Mouse (Mus musculus) monocyte, adult 2 months (primary cell): ENCODE data around the gene Igsf3.

Source experiments
- DNase-seq, 2 experiments: peaks; one replicate each; pipeline ENCODE4 v3.0.0; 2022; ENCODE audit warnings: low spot score in 2 of 2, low read depth in 1 of 2

The Igsf3 gene

GRCm38 (mm10) chr3:101372345-101372980 lies 4.4 kb upstream of the Igsf3 start:
- no peak for DNase-seq

DNA sequence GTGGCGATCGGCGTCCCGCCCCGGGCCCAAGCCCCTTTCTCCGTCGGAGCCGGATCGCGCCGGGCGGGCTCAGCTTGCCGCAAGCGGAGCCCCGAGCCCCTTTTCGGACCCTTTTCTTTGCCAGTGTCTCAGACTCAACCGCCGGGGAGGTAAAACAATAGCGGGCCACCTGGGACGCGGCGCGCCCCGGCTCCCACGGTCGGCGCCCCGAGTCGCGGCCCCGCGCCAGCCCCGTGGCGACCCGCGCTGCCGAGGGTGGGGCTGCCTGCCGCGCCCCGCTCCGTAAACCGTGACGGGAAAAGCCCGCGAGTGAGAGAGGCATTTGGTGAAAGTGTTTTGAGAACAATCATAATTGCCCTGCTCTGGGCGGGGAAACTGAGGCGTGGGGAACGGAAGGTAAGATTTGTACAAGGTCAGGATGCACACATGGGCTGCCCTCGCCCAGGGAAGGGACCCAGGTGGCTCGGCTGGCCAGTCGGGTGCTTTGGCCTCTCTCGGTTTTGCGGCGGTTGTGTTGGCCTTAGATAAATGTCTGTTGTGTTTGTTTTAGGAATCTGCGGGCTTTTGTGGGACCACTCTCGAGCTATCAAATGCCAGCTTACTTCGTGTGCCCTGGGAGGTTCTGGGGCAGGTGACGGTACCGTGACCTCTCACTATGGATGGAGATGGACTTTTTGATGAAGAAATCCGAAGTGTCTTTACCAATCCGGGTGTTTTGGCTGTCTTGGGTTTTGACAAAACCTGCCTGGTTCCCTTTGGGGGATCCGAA lies 557 bp downstream of the Igsf3 start:
- DNase-seq, result no peak

DNA sequence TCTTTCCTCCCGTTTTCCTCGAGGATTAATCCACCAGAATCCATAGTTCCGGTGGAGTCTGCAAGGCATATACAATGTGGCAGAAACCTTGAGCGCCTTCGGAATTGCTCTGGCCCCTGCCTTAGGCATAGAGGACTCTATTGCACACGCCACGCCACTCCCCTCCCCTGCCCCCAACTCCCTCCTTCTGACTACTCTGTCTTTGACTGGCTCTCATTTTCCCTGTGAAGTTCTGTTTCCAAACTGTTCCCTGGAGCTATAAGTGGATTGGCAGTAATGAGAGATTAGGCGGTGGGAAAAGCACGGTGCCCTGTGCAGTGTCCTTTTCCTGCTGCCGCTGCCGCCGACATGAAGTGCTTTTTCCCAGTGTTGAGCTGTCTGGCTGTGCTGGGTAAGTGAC lies 1.2 kb downstream of the Igsf3 start:
- no peak for DNase-seq

GRCm38 (mm10) chr3:101379789-101380188 lies 2.9 kb downstream of the Igsf3 start:
- DNase-seq, result no peak

DNA sequence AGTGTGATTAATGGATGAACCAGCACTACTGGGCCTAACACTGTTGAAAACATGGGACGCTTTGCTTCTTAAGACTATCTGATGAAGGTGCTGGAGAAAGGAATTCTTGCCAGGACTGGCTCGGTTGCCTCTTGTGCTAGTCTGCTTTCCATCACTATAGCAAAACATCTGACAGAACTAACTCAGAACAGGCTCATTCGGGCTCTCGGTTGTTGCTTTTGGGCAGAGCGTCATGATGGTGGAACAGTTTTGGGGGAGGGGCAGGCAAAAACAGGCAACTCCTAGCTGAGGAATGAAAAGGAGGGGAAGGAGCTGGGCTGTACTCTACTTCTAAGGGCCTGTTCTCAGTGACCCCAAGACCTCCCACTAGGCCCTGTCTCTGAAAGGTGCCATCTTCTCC lies 4.8 kb downstream of the Igsf3 start:
- DNase-seq, result no peak

GRCm38 (mm10) chr3:101382751-101383150 lies 5.9 kb downstream of the Igsf3 start:
- no peak for DNase-seq

GRCm38 (mm10) chr3:101386430-101387016 lies 9.6 kb downstream of the Igsf3 start:
- DNase-seq, result no peak

DNA sequence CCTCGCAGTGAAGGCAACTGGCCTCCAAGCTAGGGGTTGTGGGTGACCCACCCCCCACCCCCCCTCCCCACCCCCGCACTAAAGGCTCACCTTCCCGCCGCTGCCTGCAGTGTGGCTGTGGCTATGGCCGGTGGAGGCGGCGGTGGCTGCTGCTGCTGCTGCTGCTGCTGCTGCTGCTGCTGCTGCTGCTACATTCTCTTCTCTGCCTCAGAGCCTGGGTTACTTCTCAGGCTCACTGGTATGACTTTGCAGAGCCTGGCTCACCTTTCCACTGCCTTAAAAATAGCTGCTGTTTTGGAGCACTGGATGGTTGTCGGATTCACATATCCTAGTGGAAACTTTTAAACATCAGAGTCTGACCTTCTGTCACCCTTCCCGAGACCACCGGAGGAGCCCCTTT lies 11.0 kb downstream of the Igsf3 start:
- DNase-seq, result no peak

- no peak for DNase-seq
Measured at GRCm38 (mm10) chr3:101389566-101389965, 12.7 kb downstream of the Igsf3 start.

GRCm38 (mm10) chr3:101390472-101390871 lies 13.6 kb downstream of the Igsf3 start:
- DNase-seq, result no peak

DNA sequence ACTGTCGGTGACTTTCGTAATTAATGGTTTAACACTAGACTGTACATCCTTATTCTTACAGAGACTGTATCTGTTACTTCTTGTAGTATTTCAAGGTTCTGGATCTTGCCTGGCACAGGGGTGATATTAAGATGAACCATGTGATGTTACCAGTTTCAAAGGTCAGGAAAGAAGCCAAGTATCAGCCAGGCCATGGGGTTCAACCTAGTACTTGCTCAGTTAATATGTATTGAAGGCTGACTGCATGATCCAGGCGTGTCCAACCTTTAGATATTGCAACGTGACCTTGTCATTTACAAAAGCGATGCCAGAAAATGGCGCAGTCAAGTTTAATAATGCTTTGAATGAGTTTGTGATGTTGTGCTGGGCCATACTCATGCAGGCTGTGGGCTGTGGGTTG lies 15.1 kb downstream of the Igsf3 start:
- no peak for DNase-seq

- DNase-seq, result no peak
Measured at GRCm38 (mm10) chr3:101393103-101393644, 16.3 kb downstream of the Igsf3 start.

GRCm38 (mm10) chr3:101393659-101394539 lies 17.0 kb downstream of the Igsf3 start:
- DNase-seq, result no peak

GRCm38 (mm10) chr3:101395341-101395740 lies 18.5 kb downstream of the Igsf3 start:
- DNase-seq, result no peak

- DNase-seq, result no peak
Measured at GRCm38 (mm10) chr3:101396061-101396460, 19.2 kb downstream of the Igsf3 start.

DNA sequence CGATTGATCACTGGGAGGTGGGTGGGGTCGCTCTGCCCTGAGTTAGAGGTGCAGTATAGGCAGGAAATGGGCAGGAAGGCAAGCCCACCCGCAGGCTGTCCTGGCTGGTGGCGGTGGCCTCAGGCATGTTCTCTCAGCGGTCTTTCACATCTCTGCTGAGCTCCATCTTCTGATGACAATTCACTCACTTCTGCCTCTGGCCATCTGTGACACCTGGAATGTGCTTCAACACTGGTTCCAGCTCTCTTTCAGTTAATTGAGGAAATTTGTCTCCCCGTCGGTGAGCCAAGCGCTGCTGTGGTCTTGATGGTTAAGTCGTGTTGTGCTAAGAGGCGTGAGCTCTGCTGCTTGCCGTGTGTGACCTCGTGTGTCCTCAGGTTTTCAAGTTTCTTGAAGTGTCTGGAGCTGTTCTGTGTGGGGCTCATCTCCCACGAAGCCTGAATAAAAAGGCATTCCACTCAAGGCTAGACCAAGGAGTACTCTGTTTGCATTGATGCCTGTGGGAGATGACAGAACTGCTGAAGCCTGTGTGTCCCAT lies 19.9 kb downstream of the Igsf3 start:
- DNase-seq, result no peak

DNA sequence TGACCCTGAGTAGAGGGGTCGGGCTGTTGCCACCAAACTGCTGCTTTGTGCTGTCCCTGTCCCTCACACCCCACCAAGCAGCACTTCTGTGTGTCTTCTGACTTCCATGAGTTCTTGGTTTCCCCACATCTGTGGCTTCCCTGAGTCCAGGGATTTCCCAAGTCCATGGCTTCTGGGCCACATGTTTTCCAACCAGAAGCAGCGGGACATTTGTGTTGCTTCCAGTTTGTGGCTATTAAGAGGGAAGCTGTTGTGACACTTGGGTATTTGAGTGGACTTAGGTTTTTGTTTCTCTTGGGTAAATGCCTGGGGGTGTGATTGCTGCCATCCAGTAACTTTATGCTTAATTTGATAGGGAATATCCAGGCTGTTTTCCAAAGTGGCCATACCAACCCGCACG lies 20.5 kb downstream of the Igsf3 start:
- DNase-seq, result no peak

DNA sequence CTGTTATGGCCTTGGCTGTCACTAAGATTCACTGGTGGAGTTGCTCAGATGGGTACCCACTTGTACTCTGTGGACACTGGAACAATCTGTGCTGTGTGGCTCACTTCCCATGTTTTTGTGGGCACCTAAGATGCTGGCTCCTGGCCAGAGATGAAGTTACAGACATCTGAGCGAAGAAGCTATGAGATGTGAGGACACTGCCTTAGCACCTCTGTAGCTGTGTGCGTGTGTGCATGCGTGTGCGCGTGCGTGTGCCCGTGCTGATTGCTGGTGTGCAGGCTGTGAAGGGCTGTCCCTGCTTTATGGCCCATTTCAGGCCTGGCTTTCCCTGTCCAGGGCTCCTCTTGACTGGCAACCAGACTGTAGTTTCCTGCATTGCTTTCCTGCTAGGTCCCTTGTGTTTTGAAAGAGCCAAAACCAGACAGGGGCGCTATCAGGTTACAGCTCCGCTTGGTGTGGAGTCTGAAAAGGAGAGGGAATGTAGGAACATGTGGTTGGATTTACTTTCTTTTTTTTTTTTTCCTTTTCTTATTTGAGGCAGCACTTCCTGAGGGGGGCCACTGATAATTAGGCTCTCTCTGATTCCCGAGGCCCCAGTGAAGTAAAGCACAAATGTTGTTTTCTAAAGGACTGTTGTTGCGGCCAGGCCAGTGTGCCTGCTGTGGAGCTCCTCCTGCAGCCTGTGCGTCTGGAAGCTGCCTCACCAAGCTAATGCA lies 21.3 kb downstream of the Igsf3 start:
- DNase-seq, result no peak

DNA sequence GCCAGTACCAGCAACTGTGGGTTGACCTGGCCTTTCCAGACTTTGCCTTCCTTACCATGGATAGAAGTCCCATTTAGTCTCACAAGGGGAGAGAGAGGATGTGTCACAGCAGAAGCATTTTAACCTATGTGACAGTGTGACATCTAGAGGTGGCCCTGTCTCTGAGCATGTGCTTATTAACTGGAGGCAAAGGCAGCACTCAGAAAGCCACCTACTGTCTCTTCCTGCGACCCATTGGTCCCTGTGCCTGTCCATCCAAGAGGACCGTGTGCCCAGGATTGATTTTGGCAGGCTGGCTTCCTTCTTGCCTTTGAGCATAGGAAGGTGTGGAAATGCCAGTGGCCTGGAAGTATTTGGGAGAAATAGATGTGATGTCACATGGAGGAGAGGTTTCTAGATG lies 22.0 kb downstream of the Igsf3 start:
- no peak for DNase-seq

DNA sequence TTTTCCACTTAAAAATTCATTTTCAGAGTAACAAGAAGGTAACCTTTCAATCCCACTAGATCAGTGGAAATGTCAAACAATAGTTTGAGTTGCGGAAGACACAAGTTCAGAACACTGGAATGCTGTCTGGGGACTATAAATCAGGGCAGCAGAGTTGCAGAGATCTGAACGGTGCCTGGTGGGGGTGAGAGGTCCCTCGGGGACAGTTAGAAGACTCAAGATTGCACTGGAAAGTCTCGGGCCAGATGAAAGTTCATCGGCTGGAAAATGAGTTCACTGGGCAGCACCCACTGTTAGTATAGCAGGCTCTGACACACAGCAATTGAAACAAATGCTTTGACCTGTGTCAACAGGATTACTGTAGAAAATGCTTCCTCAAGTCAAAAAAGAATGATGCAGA lies 24.6 kb downstream of the Igsf3 start:
- DNase-seq, result no peak
